Mouse (Mus musculus) layer of hippocampus, adult 11-12 months (tissue): ENCODE measurements around the gene Lamb3.
"Not testable (repeated sequence)": the region's sequence is repeated elsewhere in the genome, so short reads cannot be mapped to it uniquely, and the experiment has no call there.

Experiments
- DNase-seq: peaks from one replicate; pipeline ENCODE4 v3.0.0; 2022; ENCODE audit warnings: low spot score

Gene Lamb3

DNA sequence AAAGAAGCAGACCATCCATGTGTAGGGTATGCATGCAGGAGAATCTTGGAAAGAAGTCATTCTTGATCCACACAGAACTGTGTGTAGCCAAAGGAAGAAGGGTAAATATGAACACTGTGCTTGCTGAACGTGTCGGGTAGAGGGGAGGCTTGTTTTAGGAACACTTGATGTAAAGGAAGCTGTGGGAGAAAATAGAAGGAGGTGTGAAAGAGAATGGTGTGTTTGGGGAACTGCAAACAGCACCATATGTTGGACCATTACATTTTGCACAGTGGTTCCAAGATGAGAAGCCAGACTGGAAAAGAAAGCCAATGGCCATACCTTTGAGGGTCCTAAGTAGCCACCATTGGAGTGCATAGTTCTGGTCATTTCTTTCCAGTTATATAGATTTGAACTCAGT is 42.5 kb downstream of the Lamb3 start:
- no peak for DNase-seq

DNA sequence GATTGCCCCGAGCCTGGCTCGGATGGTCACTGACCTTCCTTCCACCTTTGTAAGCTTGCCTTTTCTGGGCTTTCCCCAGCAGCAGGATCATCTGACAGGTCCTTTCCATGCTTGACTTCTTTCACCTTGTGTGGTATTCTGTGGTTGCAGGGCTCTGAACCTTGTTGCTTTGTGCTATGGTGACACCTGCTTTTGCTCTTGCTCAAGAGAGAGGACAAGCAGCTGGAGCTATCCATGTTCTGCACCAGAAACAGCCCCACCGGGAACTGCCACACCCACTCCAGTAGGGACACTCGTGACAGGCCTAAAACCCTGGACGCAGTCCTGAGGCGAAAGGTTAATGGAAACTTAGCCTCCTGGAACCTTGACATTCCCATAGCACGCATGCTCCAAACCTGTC is 43.9 kb downstream of the Lamb3 start:
- DNase-seq: no peak

DNA sequence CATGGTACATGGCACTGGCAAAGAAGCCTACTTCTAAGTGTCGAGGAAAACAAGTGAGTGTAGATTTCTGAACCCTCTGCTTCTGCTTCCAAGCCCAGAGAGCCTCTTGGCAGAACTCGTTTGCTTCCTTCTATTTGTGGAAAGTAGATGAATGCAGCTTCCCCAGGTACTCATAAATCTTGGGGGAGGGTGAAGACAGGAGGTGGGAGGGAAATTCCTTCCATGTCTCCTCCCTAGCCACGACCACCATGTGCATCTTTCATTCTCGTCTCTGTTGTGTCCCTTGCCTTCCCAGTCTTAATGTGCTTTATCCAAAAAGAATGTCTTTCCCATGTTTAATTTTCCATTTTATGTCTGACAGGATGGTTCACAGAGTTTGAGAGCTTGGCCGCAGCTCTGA is 45.1 kb downstream of the Lamb3 start:
- no peak for DNase-seq

DNA sequence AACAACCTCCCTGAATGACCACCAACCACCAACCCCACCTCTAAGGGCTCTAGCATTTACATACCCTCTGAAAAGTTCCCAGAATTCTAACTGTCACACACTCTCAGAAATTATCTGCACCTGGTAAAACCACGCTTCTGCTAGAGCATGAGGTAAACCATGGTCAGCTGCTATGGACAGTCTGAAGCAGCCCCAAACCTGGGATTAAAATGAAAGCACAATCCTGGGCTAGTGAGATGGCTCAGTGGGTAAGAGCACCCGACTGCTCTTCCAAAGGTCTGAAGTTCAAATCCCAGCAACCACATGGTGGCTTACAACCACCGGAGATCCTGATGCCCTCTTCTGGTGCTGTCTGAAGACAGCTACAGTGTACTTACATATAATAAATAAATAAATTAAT is 46.4 kb downstream of the Lamb3 start:
- not testable (repeated sequence) for DNase-seq

DNA sequence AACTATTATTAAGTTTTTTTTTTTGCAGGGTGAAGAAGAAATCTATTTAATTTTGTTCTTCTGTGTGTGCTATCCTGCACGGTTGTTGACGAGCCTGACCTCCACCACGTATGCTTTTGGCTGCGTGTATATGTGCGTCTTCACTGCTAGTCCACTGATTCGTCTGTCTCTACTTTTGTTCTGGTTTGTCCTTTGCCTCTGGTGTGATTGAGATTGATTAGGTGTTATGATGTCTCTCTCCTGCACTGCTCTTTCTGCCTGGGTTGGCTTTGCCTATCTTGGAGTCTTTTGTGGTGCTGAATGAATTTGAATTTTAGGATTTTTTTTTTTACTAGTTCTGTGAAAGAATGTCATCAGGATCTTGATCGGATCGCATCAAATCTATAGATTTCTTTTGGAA is 47.5 kb downstream of the Lamb3 start:
- no peak for DNase-seq

DNA sequence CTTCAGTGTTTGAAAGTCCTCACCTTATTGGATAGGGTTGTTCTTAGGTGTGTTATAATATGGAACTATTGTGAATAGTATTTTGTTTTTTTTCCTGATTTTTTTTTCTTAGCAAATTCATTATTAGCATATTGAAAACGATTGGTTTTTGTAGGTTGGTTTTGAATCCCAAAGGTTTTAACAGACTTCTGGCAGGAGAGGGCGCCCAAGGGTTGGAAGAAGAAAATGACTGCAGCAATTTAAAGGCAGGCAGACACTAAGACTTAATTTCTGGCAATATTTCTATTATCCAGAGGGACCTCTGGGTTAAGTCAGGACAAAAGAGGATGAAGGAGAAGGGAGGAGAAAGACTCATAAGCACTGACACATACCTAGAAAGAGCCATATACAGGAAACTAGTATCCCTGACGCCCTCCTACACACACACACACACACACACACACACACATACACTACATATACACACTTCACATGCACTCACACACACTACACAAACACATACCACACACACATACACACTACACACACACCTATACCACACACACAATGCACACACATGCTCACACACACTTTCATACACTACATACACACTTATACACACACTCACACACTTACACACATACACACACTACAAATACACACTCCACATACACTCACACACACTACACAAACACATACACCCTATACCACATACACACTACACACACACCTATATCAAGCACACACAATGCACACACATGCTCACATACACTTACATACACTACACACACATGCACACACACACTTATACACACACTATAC is 48.2 kb downstream of the Lamb3 start:
- DNase-seq: peak; percentile 80

DNA sequence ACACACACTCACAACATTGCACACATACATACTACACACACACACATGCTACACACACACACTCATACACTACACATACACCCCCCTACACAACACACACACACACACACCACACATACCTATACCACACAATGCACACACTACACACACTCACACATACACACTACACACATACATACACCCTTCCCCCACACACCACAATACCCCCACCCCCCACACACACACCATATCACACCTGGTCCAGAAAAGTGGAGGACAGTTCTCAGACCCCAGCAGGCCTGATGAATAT is 48.7 kb downstream of the Lamb3 start:
- DNase-seq: no peak

DNA sequence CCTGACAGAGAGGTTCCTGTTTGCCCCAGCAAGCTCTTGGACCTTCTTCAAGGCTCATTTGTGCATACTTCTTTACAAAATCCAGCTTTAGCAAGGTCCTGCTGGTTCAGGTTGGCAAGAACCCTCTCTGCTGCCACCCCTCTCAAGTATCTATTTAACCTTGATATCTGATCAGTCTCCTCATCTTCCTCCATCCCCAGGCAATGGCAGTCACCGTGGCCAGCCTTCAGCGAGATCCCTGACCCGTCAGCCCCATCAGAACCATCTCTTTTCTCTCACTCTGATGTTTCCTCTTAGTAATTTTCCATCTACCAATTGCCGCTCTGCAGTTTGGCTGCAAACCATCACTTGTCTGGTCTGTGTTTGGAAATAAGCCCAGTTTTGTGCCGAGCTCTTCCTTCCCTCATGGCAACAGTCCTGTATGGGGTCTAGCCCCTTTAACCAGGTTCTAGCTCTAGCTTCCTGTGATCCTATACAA is 49.2 kb downstream of the Lamb3 start:
- no peak for DNase-seq

DNA sequence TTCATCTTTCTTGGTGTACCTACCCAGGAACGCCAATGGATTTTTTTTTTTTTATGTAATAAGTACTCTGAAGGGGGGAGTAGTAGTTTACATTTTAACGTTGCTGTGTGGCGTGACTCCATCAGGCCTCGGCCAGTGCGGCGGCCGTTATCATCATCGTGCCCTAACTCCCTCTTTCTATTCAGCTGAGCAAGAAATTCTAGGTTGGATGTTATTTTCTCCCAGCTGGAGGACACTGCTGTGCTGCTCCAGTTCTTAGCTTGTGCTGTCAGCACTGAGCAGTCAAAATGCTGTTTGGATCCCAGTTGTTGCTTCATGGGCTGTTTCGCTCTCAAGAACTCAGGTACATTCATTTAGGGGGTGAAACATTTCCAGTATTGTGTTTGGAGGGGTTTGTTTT is 52.1 kb downstream of the Lamb3 start:
- no peak for DNase-seq

DNA sequence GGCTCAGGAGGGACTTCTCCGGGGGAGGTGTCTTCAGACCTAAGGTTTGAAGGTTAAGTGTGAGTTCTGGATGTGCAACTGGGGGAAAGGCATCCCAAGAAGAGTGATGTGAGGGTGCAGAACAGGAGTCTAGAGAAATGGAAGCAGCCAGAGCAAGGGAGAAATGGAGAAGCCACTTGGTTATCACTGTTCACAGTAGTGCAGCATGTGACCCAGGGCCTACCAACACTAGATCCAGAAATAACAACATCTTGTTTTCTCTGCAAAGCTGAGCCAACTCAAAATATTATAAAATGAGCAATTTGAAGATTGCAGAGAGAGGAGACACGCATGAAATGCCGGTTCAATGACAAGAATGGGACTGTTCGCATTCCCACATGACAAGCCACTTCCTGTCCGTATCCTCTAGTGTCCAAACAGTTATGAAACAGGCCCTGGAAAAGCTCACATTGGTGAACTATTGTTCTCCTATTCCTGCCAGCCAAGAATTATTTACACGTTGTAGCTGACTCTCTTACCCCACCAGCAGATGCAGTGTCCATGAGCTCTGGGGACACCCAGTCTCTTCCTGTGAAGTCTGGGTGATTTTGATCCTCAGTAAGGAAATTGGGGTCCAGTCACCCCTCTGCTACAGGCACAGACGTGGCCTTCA is 54.5 kb downstream of the Lamb3 start:
- no peak for DNase-seq

DNA sequence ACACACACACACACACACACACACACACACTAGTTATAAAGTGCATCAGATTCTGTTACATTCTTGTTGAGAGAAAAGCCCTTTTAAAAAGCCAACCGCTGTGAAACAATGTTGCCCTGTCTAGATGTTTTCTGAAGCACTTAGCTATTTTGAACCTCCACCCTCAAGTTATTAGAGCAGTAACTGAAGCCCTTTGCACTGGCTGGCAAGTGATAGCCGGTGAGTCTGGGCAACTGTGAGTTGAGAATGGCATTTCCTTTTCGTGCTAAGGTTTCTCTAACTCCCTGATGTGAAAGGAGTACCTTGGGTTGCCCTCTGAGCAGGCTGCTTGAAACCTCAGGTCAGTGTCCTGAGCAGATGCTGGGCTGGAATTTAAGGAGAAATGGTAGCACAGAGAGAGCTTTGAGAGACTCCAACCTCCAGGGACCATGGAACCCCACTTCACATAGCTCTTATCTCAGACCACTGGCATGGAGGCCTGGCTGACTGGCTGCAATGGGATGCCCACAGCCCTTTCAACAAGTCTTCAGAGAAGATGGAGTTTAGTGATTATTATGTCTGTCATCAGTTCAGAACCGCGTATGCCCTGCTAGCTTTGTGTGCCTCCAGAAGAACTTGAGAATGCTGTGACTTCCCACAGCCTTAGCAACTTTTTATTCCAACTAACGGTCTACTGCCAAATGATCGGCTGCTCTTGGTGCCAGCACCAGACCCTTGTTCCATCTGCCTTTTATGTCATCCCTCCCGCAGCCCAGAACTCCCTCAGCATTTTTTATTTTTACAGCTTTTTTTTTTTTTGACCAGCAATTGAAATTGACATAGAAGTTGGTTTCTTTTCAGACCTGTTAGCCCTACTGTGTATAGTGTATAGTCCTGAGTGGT is 55.8 kb downstream of the Lamb3 start:
- DNase-seq: no peak

DNA sequence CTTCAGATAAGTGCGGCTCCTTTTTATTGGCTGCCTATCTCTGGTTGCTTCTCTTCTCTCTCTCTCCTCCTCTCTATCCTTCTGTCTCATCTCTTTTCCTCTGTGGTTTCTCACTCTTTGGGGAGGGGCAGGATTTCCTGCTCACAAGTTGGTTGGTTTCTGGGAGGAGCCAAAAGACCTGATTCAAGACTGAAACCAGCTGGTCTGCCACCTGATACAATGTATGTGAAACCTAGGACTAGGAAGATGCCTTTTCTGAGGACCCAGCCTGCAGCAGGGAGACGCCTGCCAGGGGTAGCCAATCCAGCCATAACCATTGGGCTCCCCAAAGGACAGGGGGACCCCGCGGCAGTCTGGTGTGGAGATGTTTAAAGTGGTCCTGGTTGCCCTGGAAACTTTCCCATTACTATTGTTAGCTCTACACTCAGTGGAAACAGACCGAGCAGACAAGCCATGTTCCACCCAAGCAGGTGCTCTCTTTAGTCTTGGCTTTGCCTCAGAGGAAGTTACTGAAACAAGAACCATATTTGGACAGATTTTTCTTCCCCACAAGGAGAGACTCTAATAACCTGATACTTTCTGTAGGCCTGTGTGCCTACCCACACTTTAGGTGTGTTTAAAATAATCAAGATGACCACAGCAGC is 56.6 kb downstream of the Lamb3 start, which contains the start of gene Hsd11b1:
Gene Hsd11b1 (minus strand): TSS at position 121 of the 644 bp plus-strand sequence.
- DNase-seq: no peak

DNA sequence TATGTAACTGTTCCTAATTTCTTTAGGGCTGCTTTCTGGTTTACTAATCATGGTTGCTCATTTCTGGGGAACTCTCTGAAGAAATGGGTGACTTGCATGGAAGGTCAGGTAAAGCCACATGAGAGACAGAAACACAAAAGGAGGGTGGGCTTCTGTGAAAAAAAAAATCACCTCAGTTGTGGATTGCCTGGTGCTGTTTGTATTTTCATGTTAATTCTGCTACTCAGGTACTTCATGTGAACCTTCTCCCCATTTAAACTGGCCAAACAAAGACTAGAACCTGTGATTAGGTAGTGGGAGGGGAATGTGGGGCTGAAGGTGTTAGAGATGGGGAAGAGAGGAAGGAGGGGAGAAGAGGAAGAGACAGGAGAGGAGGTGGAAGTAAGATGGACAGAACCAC is 58.2 kb downstream of the Lamb3 start:
- DNase-seq: no peak

DNA sequence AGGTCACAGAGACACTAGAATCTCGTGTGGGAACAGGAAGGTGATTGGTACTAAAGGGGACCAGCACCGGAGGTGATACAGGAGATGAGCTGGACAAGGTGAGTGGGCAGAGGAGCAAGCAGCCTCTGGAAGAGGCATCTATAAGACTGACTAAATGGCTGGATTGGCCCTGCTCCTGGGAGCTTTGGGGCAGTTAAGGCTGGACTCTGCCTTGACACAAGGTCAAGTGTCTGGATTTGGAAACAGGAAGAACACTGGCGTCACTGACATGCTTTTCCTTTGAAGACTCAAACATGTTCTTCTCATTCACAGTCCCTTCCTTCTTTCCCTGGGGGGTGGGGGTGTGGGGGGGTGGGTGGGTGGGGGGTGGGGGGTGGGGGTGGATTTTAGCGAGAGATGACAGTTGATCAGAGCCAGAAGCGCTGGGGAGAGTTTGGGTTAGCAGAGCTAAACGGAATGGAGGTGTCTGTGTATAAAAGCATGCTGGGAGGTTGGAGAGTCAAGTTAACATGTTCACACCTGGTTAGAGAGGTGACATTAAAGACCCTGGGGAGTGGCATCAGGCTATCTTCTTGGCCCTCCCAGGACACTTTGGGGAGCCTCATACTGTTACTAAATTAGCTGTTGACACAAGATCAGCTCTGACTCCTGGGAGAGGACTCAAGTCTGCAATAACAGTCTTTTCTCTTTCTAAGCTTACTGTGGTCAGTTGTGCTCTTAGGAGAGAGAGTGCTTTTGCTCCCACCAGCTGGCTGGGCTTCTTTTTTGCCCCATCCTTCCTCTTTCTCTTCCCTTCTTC is 63.7 kb downstream of the Lamb3 start:
- DNase-seq: no peak

DNA sequence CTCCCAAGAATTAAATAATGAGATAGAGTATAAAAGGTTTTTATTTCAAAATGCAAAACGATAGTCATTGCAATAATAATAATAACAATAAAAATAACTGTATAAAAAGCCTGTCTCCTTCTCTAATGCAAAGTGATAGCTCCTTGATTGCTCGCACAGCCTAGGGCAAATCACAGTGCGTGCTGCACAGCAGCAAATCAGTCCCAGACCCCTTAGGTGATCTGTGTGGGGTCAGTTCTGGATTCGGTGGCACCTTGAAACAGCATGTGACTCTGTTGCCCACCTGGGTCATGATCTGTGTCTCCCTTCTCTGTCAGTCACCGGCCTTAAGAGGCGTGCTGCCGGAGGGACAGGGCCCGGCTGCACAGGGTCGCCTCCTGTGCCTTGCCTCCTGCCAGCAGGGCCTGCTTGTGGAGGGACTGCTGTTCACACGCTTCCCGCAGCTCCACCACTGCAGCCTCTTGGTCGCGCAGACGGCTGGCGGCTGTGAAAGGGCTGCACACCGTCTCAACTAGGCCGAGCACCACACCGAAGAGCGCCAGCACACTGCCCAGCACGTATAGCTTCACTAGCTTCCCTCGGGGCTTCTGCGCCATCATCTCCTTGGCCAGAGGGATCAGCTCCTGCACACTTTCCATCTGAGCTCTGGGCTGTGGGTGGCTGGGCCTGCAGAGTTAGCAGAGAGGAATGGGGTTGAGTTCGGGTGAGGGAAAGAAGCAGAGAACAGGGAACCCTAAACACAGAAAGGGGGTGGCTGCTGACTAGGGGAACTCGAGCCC is 64.8 kb downstream of the Lamb3 start:
- DNase-seq: peak; percentile 31

DNA sequence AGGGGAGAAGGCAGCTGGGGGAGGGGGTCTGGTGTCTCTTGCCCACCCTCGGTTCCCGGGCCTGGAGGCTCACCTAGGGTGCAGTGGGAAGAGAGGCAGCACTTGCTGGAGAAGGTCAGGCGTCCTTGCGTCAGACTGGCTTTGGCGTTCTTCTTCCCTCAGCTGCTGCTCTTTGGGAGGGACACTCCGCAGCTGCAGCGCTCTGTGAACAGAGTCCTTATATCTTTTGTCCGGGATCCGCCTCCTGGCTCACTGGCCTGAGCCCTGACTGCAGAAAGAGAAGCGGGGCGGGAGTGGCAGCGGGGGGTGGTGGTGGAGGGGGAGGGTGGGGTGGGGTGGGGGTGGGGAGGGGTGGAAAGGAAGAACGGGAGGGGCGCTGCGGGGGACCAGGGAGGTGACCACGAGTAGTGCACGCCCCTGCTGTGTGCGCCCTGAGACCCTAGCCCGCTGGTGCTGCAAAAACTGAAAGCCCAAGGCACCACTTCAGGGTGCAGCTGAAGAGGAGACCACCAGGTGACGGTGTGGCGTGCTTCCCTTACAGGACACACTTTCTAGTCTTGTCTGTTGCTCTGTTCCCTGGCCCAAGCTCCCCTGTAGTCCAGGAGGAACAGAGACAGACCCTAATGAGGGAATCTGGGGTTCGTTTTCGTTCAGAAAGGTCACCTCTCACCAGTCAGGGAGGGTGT is 65.6 kb downstream of the Lamb3 start, which contains the start of gene G0s2:
Gene G0s2 (minus strand): TSS at position 302 of the 686 bp plus-strand sequence.
- peak; percentile 74 for DNase-seq

DNA sequence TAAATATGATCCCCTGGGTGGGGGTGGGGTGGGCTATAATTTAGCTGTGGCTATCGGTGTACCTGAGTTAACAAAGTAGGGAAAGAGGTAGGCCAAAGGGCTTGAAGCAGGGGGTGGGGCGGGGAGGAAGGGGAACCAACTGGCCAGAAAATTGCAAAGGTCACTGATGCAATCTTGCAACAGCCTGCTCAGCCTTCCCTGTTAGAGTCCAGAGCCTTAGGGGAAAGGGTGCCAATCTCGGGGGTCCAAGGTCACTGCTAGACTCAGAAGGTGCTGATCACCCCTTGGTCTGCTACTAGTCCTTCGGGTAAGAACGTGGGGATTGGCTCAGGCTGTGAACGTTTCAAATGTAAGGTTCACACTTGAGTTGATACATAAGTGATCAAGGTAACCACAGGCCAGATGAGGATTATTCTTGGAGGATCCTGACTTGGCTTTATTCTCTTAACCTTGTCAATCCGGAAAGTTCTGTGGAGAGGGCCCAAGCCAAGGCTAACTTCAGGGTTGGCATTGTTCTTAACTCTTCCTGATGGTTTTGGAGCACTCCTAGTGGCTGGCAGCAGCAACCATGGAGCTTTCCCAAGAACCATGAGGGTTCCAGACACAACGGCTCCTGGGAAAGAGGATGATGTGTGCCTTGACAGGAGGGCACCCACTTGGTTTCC is 67.0 kb downstream of the Lamb3 start:
- DNase-seq: no peak

DNA sequence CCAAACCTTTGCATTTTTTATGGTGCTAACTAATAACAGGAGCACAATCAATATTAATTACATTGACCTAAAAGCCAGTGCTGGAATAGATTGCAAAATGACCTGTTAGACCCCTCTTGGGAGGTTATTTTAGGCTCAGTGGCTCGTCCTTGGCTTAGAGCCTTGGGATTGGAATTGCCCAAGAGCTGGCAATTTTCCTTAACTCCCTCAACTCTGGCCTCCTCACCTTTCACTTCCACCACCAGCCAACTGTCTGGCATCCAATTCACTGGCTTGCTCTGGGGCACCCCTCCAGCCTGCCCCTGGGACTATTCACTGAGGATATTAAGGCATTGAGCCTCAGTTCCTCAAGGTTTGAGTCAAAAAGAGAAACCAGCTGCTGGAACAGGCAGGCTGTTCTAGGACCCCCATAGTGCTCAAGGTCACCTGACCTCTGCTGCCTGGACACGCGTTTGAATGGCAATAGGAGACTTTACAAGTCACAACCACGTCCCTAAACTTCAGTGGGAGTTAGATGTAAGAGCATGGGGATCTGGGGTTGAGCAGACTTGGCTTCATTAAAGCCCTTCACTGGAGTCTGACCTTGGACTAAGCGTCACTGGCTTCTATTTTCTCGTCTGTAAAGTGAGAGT is 71.0 kb downstream of the Lamb3 start:
- no peak for DNase-seq

DNA sequence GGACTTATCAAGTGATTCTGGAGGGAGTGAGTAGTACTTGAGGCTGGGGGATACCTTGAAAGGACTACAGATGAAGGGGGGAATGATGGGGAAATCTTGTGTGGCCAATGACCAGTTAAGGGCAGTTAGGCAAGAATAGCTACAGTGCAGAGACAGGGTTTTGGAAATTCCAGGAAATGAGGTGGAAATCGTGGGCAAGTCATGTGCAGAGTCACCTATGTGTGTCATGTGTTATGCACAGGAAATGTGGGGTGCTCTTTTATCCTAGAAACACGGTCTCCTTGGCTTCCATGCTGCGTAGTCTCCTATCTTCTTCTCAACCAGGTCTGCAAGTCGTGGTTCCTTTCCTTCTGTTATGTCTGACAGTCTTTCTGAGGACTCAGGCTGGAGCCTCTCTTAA is 72.0 kb downstream of the Lamb3 start:
- DNase-seq: no peak
